Mouse (Mus musculus) common myeloid progenitor, adult 5-6 weeks (primary cell): ENCODE data around the gene Ubqln5. TPM values are rescaled to one million over a fixed set of nuclear protein-coding genes. Genes with fewer than 3 reads are reported as not detected.

Experiments
- ATAC-seq: replicated peaks from 2 replicates; pipeline ENCODE4 v1.8.0; 2016; ENCODE audit warnings: low read depth, mild to moderate bottlenecking, moderate TSS enrichment, inconsistent platforms; ENCODE audit not compliant: poor library complexity, severe bottlenecking
- total RNA-seq: library from RNA; stranded (forward); fragments of 200-1000, 187-1606 nt; gene quantifications from 2 replicates; pipeline ENCODE4 v1.2.3, GENCODE M21; 2017

Gene Ubqln5
- total RNA-seq: not detected in 2 replicates

- ATAC-seq: no peak
Measured at GRCm38 (mm10) chr7:104129726-104130125, at the start of gene Ubqln5. TSS of gene Ubqln5 (minus strand) at chr7:104129826.

GRCm38 (mm10) chr7:104179074-104179473 is 49.4 kb upstream of the Ubqln5 start:
- no peak for ATAC-seq

- no peak for ATAC-seq
Measured at GRCm38 (mm10) chr7:104178422-104179054, 48.9 kb upstream of the Ubqln5 start.

- ATAC-seq: no peak
Measured at GRCm38 (mm10) chr7:104175085-104175484, 45.5 kb upstream of the Ubqln5 start.

- ATAC-seq: peak; percentile 85
Measured at GRCm38 (mm10) chr7:104169634-104170204, 40.1 kb upstream of the Ubqln5 start.

GRCm38 (mm10) chr7:104167105-104167504 is 37.5 kb upstream of the Ubqln5 start:
- peak; percentile 30 for ATAC-seq

- no peak for ATAC-seq
Measured at GRCm38 (mm10) chr7:104150456-104150855, 20.8 kb upstream of the Ubqln5 start, which contains the start of gene Ubqlnl. TSS of gene Ubqlnl (minus strand) at chr7:104150556.

- no peak for ATAC-seq
Measured at GRCm38 (mm10) chr7:104143179-104143578, 13.6 kb upstream of the Ubqln5 start, which contains the start of gene Ubqln3. TSS of gene Ubqln3 (minus strand) at chr7:104143279.

GRCm38 (mm10) chr7:104137305-104137704 is 7.7 kb upstream of the Ubqln5 start, which contains the start of gene Olfr643:
TSS of gene Olfr643 (minus strand) at chr7:104137405.
- no peak for ATAC-seq

GRCm38 (mm10) chr7:104104757-104104972 is 25.0 kb downstream of the Ubqln5 start, which contains the start of gene Olfr646:
TSS of gene Olfr646 (plus strand) at chr7:104104873.
- no peak for ATAC-seq

GRCm38 (mm10) chr7:104103913-104104756 is 25.5 kb downstream of the Ubqln5 start:
- ATAC-seq: peak; percentile 100

GRCm38 (mm10) chr7:104085365-104085764 is 44.3 kb downstream of the Ubqln5 start, which contains the start of gene Olfr645:
TSS of gene Olfr645 (minus strand) at chr7:104085465.
- no peak for ATAC-seq

Other genes starting within 250 kb of the Ubqln5 start
- gene Olfr66, start 243.6 kb downstream of the Ubqln5 start, total RNA-seq: not detected in 2 replicates
- not detected in 2 replicates for gene Olfr64, start 235.3 kb downstream of the Ubqln5 start, total RNA-seq
- gene Olfr65, start 226.3 kb downstream of the Ubqln5 start, total RNA-seq: not detected in 2 replicates
- gene Olfr631, start 201.0 kb downstream of the Ubqln5 start, total RNA-seq: not detected in 2 replicates
- not detected in 2 replicates for gene Olfr632, start 195.5 kb downstream of the Ubqln5 start, total RNA-seq
- not detected in 2 replicates for gene Olfr633, start 185.4 kb downstream of the Ubqln5 start, total RNA-seq
- gene Olfr635, start 158.7 kb downstream of the Ubqln5 start, total RNA-seq: not detected in 2 replicates
- gene Olfr638, start 131.1 kb downstream of the Ubqln5 start, total RNA-seq: not detected in 2 replicates
- gene Olfr639, start 112.5 kb downstream of the Ubqln5 start, total RNA-seq: not detected in 2 replicates
- gene Olfr640, start 104.3 kb downstream of the Ubqln5 start, total RNA-seq: not detected in 2 replicates
- not detected in 2 replicates for gene Olfr641, start 94.4 kb downstream of the Ubqln5 start, total RNA-seq
- not detected in 2 replicates for gene Olfr642, start 77.2 kb downstream of the Ubqln5 start, total RNA-seq
- not detected in 2 replicates for gene 4930516K23Rik, start 68.4 kb downstream of the Ubqln5 start, total RNA-seq
- not detected in 2 replicates for gene Olfr644, start 58.0 kb downstream of the Ubqln5 start, total RNA-seq
- gene Olfr645, start 44.4 kb downstream of the Ubqln5 start, total RNA-seq: not detected in 2 replicates
- gene Olfr646, start 25.0 kb downstream of the Ubqln5 start, total RNA-seq: not detected in 2 replicates
- gene Olfr643, start 7.6 kb upstream of the Ubqln5 start, total RNA-seq: not detected in 2 replicates
- not detected in 2 replicates for gene Ubqln3, start 13.5 kb upstream of the Ubqln5 start, total RNA-seq
- 0.05 TPM in 1 of 2 replicates, not detected in the other for gene Ubqlnl, start 20.7 kb upstream of the Ubqln5 start, total RNA-seq
- gene Olfm5, start 35.0 kb upstream of the Ubqln5 start, total RNA-seq: not detected in 2 replicates
- gene Olfr648, start 53.6 kb upstream of the Ubqln5 start, total RNA-seq: not detected in 2 replicates
- gene Olfr649, start 66.2 kb upstream of the Ubqln5 start, total RNA-seq: not detected in 2 replicates
- gene Trim6, start 89.0 kb upstream of the Ubqln5 start, total RNA-seq: 3.0 and 3.2 TPM in 2 replicates
- gene Trim34a, start 114.6 kb upstream of the Ubqln5 start, total RNA-seq: 23.9 and 26.9 TPM in 2 replicates
- gene Trim5, start 158.3 kb upstream of the Ubqln5 start, total RNA-seq: 6.3 and 8.4 TPM in 2 replicates
- 62.4 and 67.9 TPM in 2 replicates for gene Trim12a, start 185.6 kb upstream of the Ubqln5 start, total RNA-seq
- 0.58 and 3.4 TPM in 2 replicates for gene Trim34b, start 199.6 kb upstream of the Ubqln5 start, total RNA-seq
- gene Trim12c, start 223.5 kb upstream of the Ubqln5 start, total RNA-seq: 25.4 and 31.8 TPM in 2 replicates
- 0.53 and 1.6 TPM in 2 replicates for gene Trim30b, start 240.1 kb upstream of the Ubqln5 start, total RNA-seq